Mouse (Mus musculus): ENCODE measurements around the gene Tmem50a. TPM values are rescaled to one million over a fixed set of nuclear protein-coding genes. Genes with fewer than 3 reads are reported as not detected.
A peak's percentile ranks its signal among the peaks of the same experiment; 100 is the strongest.

Tmem50a gene
- polyA plus RNA-seq, 1 experiment: 121 TPM

GRCm38 (mm10) chr4:134937240-134938176, 22.7 kb upstream of the Tmem50a start:
- Histone ChIP-seq H3K36me3 (ENCODE audit: control insufficient read depth, insufficient read depth) (peaks cover 16% of the 10 kb centered on the region), H3K4me2 (ENCODE audit: low read depth) (no peak overlapping the region), H3K4me3 (no peak overlapping the region), H3K79me2 (ENCODE audit: control insufficient read depth, insufficient read depth) (peaks cover under 1% of the 10 kb centered on the region), H3K27me3 (ENCODE audit: control insufficient read depth, insufficient read depth, insufficient read length) (no peaks in the 10 kb centered on the region), H3ac (ENCODE audit: control insufficient read depth, insufficient read length) (no peak overlapping the region)
- TF ChIP-seq MAX (IDR thresholded peaks at IDR 0.05; ENCODE audit: low read depth) (no peak), E2F4 (IDR thresholded peaks at IDR 0.05; ENCODE audit: insufficient read depth) (no peak), POLR2AphosphoS2 (IDR thresholded peaks at IDR 0.05; ENCODE audit: insufficient read length, low read depth) (no peak), USF1 (IDR thresholded peaks at IDR 0.05; ENCODE audit: low read depth) (no peak), POLR2A (IDR thresholded peaks at IDR 0.05; ENCODE audit: insufficient read length, low read depth) (no peak), TCF3 (IDR thresholded peaks at IDR 0.05; ENCODE audit: insufficient read length, low read depth) (no peak), MYOD1 (IDR thresholded peaks at IDR 0.05; ENCODE audit: control insufficient read depth in 1 of 3, insufficient read length in 2 of 3, low read depth in 2 of 3) (no peak), MYOG (IDR thresholded peaks at IDR 0.05; ENCODE audit: control insufficient read depth in 1 of 3, insufficient read depth in 1 of 3, insufficient read length in 2 of 3, low read depth in 2 of 3) (no peak), SRF (IDR thresholded peaks at IDR 0.05; ENCODE audit: control insufficient read depth, insufficient read length, low read depth) (no peak), CEBPB (IDR thresholded peaks at IDR 0.05; ENCODE audit: insufficient read depth, poor library complexity, severe bottlenecking) (no peak), REST (IDR thresholded peaks at IDR 0.05; ENCODE audit: insufficient read depth, insufficient read length) (no peak), TCF12 (IDR thresholded peaks at IDR 0.05; ENCODE audit: insufficient read depth, poor library complexity, severe bottlenecking) (no peak)

GRCm38 (mm10) chr4:134930684-134931481, 16.1 kb upstream of the Tmem50a start, which contains the start of gene Syf2:
Syf2 (plus strand) TSS chr4:134930898.
- Histone ChIP-seq H3K79me2 (ENCODE audit: control insufficient read depth, insufficient read depth) (peaks cover 27% of the 10 kb centered on the region), H3K27me3 (ENCODE audit: control insufficient read depth, insufficient read depth, insufficient read length) (no peaks in the 10 kb centered on the region), H3ac (ENCODE audit: control insufficient read depth, insufficient read length) (peak within 1 kb of the TSS; percentile 43), H3K4me2 (ENCODE audit: low read depth) (peak within 1 kb of the TSS; percentile 87), H3K4me3 (peak within 1 kb of the TSS; percentile 44), H3K36me3 (ENCODE audit: control insufficient read depth, insufficient read depth) (peaks cover 41% of the 10 kb centered on the region)
- TF ChIP-seq MYOD1 (IDR thresholded peaks at IDR 0.05; ENCODE audit: control insufficient read depth in 1 of 3, insufficient read length in 2 of 3, low read depth in 2 of 3) (no peak), POLR2AphosphoS2 (IDR thresholded peaks at IDR 0.05; ENCODE audit: insufficient read length, low read depth) (peak; percentile 70), POLR2A (IDR thresholded peaks at IDR 0.05; ENCODE audit: insufficient read length, low read depth) (peak; percentile 58)

- TF ChIP-seq MYOD1 (IDR thresholded peaks at IDR 0.05; ENCODE audit: control insufficient read depth in 1 of 3, insufficient read length in 2 of 3, low read depth in 2 of 3) (no peak), USF1 (IDR thresholded peaks at IDR 0.05; ENCODE audit: low read depth) (no peak), TCF12 (IDR thresholded peaks at IDR 0.05; ENCODE audit: insufficient read depth, poor library complexity, severe bottlenecking) (no peak), CEBPB (IDR thresholded peaks at IDR 0.05; ENCODE audit: insufficient read depth, poor library complexity, severe bottlenecking) (no peak), SRF (IDR thresholded peaks at IDR 0.05; ENCODE audit: control insufficient read depth, insufficient read length, low read depth) (no peak), POLR2A (IDR thresholded peaks at IDR 0.05; ENCODE audit: insufficient read length, low read depth) (no peak), MYOG (IDR thresholded peaks at IDR 0.05; ENCODE audit: control insufficient read depth in 1 of 3, insufficient read depth in 1 of 3, insufficient read length in 2 of 3, low read depth in 2 of 3) (no peak)
- Histone ChIP-seq H3K79me2 (ENCODE audit: control insufficient read depth, insufficient read depth) (peaks cover 33% of the 10 kb centered on the region), H3K27me3 (ENCODE audit: control insufficient read depth, insufficient read depth, insufficient read length) (no peaks in the 10 kb centered on the region), H3K4me3 (peak overlapping the region; percentile 44), H3K4me2 (ENCODE audit: low read depth) (peak overlapping the region; percentile 84), H3ac (ENCODE audit: control insufficient read depth, insufficient read length) (peak overlapping the region; percentile 43), H3K36me3 (ENCODE audit: control insufficient read depth, insufficient read depth) (peaks cover 43% of the 10 kb centered on the region)
These were observed 15.4 kb upstream of the Tmem50a start for GRCm38 (mm10) chr4:134930190-134930589.

GRCm38 (mm10) chr4:134929536-134929935, 14.7 kb upstream of the Tmem50a start:
- Histone ChIP-seq H3K79me2 (ENCODE audit: control insufficient read depth, insufficient read depth) (peaks cover 40% of the 10 kb centered on the region), H3K36me3 (ENCODE audit: control insufficient read depth, insufficient read depth) (peaks cover 50% of the 10 kb centered on the region), H3K4me2 (ENCODE audit: low read depth) (no peak overlapping the region), H3K27me3 (ENCODE audit: control insufficient read depth, insufficient read depth, insufficient read length) (no peaks in the 10 kb centered on the region), H3K4me3 (no peak overlapping the region), H3ac (ENCODE audit: control insufficient read depth, insufficient read length) (no peak overlapping the region)
- no peak for TF ChIP-seq SRF (IDR thresholded peaks at IDR 0.05; ENCODE audit: control insufficient read depth, insufficient read length, low read depth)
- peak; percentile 63 for TF ChIP-seq POLR2AphosphoS2 (IDR thresholded peaks at IDR 0.05; ENCODE audit: insufficient read length, low read depth)
- TF ChIP-seq POLR2A (IDR thresholded peaks at IDR 0.05; ENCODE audit: insufficient read length, low read depth): peak; percentile 25
- no peak for TF ChIP-seq MAX (IDR thresholded peaks at IDR 0.05; ENCODE audit: low read depth)
- TF ChIP-seq TCF12 (IDR thresholded peaks at IDR 0.05; ENCODE audit: insufficient read depth, poor library complexity, severe bottlenecking): no peak
- no peak for TF ChIP-seq USF1 (IDR thresholded peaks at IDR 0.05; ENCODE audit: low read depth)

Data from myocyte (in vitro differentiated cells).